Mouse (Mus musculus) effector memory CD4-positive, alpha-beta T cell, adult 5 months (primary cell): ENCODE data around the gene Rcan2. TPM values are rescaled to one million over a fixed set of nuclear protein-coding genes. Genes with fewer than 3 reads are reported as not detected.

ENCODE experiments used
- polyA plus RNA-seq: library from polyadenylated mRNA; unstranded; fragments of 100-300 nt; shearing (Covaris generic); gene quantifications from one replicate; pipeline ENCODE4 v1.2.1, GENCODE M21; 2017

Gene Rcan2
- not detected for polyA plus RNA-seq

DNA sequence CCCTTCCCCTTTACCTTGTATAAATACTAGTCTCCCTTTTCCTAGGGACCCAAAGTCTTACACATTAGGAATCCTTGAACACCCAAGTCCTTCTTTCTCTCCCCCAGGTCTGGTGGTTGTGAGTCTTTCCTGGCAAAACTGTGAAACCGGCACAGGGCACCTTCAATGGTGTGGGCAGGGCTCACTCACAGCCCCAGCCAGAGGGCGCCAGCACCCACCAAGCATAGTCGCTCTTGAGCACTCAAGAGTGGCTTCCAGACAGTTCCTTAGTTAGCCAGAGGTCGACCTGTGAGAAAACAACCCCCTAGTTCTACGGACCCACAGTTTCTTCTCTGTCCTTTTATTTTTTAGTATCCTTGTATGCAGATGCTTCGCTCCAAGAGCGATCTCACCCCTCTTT is at the start of gene Rcan2:
Rcan2 (plus strand) TSS at position 275 of the 400 bp plus-strand sequence.

DNA sequence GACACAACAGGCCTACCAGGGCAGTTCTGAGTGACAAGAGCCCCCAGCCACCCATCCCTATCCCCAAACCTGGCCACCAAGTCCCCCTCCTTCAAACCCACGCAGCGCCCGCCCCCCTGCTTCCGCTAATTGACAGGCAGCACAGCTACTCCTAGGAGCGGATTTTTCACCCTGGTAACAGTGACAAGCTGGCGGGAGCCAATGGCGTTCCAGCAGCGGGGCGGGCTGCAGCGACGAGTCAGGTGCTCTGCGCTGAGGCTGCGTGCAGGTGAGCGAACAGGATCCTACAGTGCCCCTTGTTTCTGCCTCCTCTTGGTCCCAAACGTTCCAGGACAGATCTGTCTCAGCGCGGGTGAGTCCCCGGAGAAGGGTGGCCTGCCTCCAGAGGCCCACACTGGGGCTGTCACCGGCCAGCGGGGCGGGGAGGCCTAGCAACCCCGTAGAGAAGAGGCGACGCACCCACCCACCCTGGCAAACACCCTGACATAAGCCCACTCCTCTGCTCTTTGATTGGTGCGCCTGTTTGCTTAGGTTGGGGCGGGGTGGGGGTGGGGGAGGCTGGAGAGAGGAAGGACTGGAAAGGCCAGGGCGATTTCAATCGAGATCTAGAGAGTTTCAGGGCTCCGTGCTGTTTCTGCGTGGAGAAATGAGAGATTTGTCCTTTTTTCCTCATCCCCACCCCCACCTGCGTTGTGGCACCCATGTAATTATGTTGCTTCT is 277.6 kb downstream of the Rcan2 start, which contains the start of gene Enpp5:
Enpp5 (plus strand) TSS at position 183 of the 720 bp plus-strand sequence.

Other genes starting within 250 kb of the Rcan2 start
- gene Pla2g7, start 233.3 kb upstream of the Rcan2 start, polyA plus RNA-seq: not detected
- gene Tdrd6, start 171.1 kb upstream of the Rcan2 start, polyA plus RNA-seq: not detected
- gene Slc25a27, start 134.1 kb upstream of the Rcan2 start, polyA plus RNA-seq: 10.3 TPM
- 1.6 TPM for gene Cyp39a1, start 133.9 kb upstream of the Rcan2 start, polyA plus RNA-seq